Mouse (Mus musculus) kidney, adult 11 months (tissue): ENCODE measurements around the gene Olfr1310.

Experiments used
- DNase-seq: peaks from one replicate; pipeline ENCODE4 v3.0.0; 2022

Gene Olfr1310

GRCm38 (mm10) chr2:112012608-112013007, at the start of gene Olfr1310:
Gene Olfr1310 (minus strand): TSS chr2:112012708.
- DNase-seq = no peak

- no peak for DNase-seq
These were observed 37.6 kb upstream of the Olfr1310 start, which contains the start of gene Olfr1312 for GRCm38 (mm10) chr2:112050138-112050537. Gene Olfr1312 (minus strand): TSS chr2:112050238.

GRCm38 (mm10) chr2:112026971-112027370, 14.5 kb upstream of the Olfr1310 start:
- DNase-seq = peak; percentile 4

- no peak for DNase-seq
These were observed 11.8 kb upstream of the Olfr1310 start, which contains the start of gene Olfr1311 for GRCm38 (mm10) chr2:112024312-112024711. Gene Olfr1311 (minus strand): TSS chr2:112024412.

- DNase-seq = no peak
These were observed 2.4 kb upstream of the Olfr1310 start for GRCm38 (mm10) chr2:112014900-112015299.

GRCm38 (mm10) chr2:111990181-111990580, 22.3 kb downstream of the Olfr1310 start, which contains the start of gene Olfr1309:
Gene Olfr1309 (minus strand): TSS chr2:111990281.
- no peak for DNase-seq

GRCm38 (mm10) chr2:111964844-111965243, 47.7 kb downstream of the Olfr1310 start, which contains the start of gene Olfr1308:
Gene Olfr1308 (minus strand): TSS chr2:111964944.
- DNase-seq = no peak
